Mouse (Mus musculus) brown adipose tissue, adult 24 weeks (tissue): Measurements from ENCODE around the gene Ankrd9. TPM values are rescaled to one million over a fixed set of nuclear protein-coding genes. Genes with fewer than 3 reads are reported as not detected.

Experiments
- H3K27ac ChIP-seq: fragments of 200-500 bp; replicated peaks from 2 replicates; pipeline ENCODE4 v1.5.1; 2012; ENCODE audit warnings: low read depth, mild to moderate bottlenecking, low read length
- H3K4me1 ChIP-seq: fragments of 200-500 bp; 2 replicates; pipeline ENCODE4 v1.6.1; 2012; ENCODE audit warnings: low read length, mixed read lengths; ENCODE audit not compliant: control insufficient read depth, insufficient read depth, insufficient read length
- H3K4me3 ChIP-seq: fragments of 200-500 bp; 2 replicates; pipeline ENCODE4 v1.5.1; 2012; ENCODE audit warnings: low read depth, mild to moderate bottlenecking, low read length, moderate library complexity; ENCODE audit not compliant: insufficient read depth
- polyA plus RNA-seq: library from polyadenylated mRNA; stranded (reverse); fragments of >200 nt; gene quantifications from 2 replicates; pipeline ENCODE4 v1.2.4, GENCODE M21; 2012; ENCODE audit not compliant: missing spikeins, insufficient read depth, insufficient read length

Ankrd9 gene
- polyA plus RNA-seq, 1 experiment = 20.9 TPM

GRCm38 (mm10) chr12:110977896-110978606 lies 789 bp downstream of the Ankrd9 start:
- peaks cover 9% of the 10 kb centered on the region; the same call in 1 of the 2 replicates for H3K4me1 ChIP-seq
- peak overlapping the region; percentile 68 for H3K4me3 ChIP-seq
- peak overlapping the region; percentile 96 for H3K27ac ChIP-seq

- Histone ChIP-seq H3K27ac (peak overlapping the region; percentile 96; the same call in 1 of the 2 replicates), H3K4me3 (peak overlapping the region; percentile 68), H3K4me1 (peaks cover 9% of the 10 kb centered on the region; the same call in 1 of the 2 replicates)
Measured at GRCm38 (mm10) chr12:110977345-110977733, 1.5 kb downstream of the Ankrd9 start.

- Histone ChIP-seq H3K4me3 (no peak overlapping the region), H3K4me1 (peaks cover 7% of the 10 kb centered on the region; the same call in 1 of the 2 replicates), H3K27ac (no peak overlapping the region)
Measured at GRCm38 (mm10) chr12:110976589-110977344, 2.1 kb downstream of the Ankrd9 start.

GRCm38 (mm10) chr12:110975838-110976468 lies 2.9 kb downstream of the Ankrd9 start:
- Histone ChIP-seq H3K27ac (no peak overlapping the region), H3K4me1 (0 out of 2 replicates have a peak, but pooled peaks cover 6% of the 10 kb centered on the region), H3K4me3 (no peak overlapping the region)

- H3K4me3 ChIP-seq = no peak overlapping the region
- 0 out of 2 replicates have a peak, but pooled peaks cover 6% of the 10 kb centered on the region for H3K4me1 ChIP-seq
- H3K27ac ChIP-seq = no peak overlapping the region
Measured at GRCm38 (mm10) chr12:110975385-110975784, 3.5 kb downstream of the Ankrd9 start.

GRCm38 (mm10) chr12:110974726-110975125 lies 4.1 kb downstream of the Ankrd9 start:
- H3K27ac ChIP-seq = 0 out of 2 replicates have a peak overlapping the region, but pooled peaks have one; percentile 3
- H3K4me3 ChIP-seq = no peak overlapping the region
- H3K4me1 ChIP-seq = 0 out of 2 replicates have a peak, but pooled peaks cover 6% of the 10 kb centered on the region

- no peak overlapping the region for H3K4me3 ChIP-seq
- no peak overlapping the region for H3K27ac ChIP-seq
- H3K4me1 ChIP-seq = 0 out of 2 replicates have a peak, but pooled peaks cover 6% of the 10 kb centered on the region
Measured at GRCm38 (mm10) chr12:110974295-110974694, 4.5 kb downstream of the Ankrd9 start.

- Histone ChIP-seq H3K4me1 (0 out of 2 replicates have a peak, but pooled peaks cover 6% of the 10 kb centered on the region), H3K27ac (no peak overlapping the region), H3K4me3 (no peak overlapping the region)
Measured at GRCm38 (mm10) chr12:110973829-110974228, 5.0 kb downstream of the Ankrd9 start.

GRCm38 (mm10) chr12:110971972-110972371 lies 6.9 kb downstream of the Ankrd9 start:
- H3K27ac ChIP-seq = no peak overlapping the region

GRCm38 (mm10) chr12:110970408-110970807 lies 8.4 kb downstream of the Ankrd9 start:
- Histone ChIP-seq H3K27ac (no peak overlapping the region), H3K4me3 (no peak overlapping the region), H3K4me1 (no peaks in the 10 kb centered on the region)

More at GRCm38 (mm10) chr12:110971972-110972371, 6.9 kb downstream of the Ankrd9 start:
- Histone ChIP-seq H3K4me1 (0 out of 2 replicates have a peak, but pooled peaks cover 6% of the 10 kb centered on the region), H3K4me3 (no peak overlapping the region)

GRCm38 (mm10) chr12:110967146-110967545 lies 11.7 kb downstream of the Ankrd9 start:
- Histone ChIP-seq H3K4me1 (no peaks in the 10 kb centered on the region), H3K27ac (no peak overlapping the region), H3K4me3 (no peak overlapping the region)

- Histone ChIP-seq H3K4me3 (no peak overlapping the region), H3K27ac (no peak overlapping the region), H3K4me1 (no peaks in the 10 kb centered on the region)
Measured at GRCm38 (mm10) chr12:110966079-110966478, 12.8 kb downstream of the Ankrd9 start.

GRCm38 (mm10) chr12:110965500-110965899 lies 13.3 kb downstream of the Ankrd9 start:
- Histone ChIP-seq H3K4me1 (no peaks in the 10 kb centered on the region), H3K27ac (no peak overlapping the region), H3K4me3 (no peak overlapping the region)

- Histone ChIP-seq H3K4me1 (no peaks in the 10 kb centered on the region), H3K4me3 (no peak overlapping the region), H3K27ac (no peak overlapping the region)
Measured at GRCm38 (mm10) chr12:110961973-110962372, 16.9 kb downstream of the Ankrd9 start.
